Mouse (Mus musculus): ENCODE data around the gene Cdk5r1. TPM values are rescaled to one million over a fixed set of nuclear protein-coding genes. Genes with fewer than 3 reads are reported as not detected.
A peak's percentile ranks its signal among the peaks of the same experiment; 100 is the strongest.

The Cdk5r1 gene
- polyA plus RNA-seq, 2 experiments, result 2.8 to 12.3 TPM

DNA sequence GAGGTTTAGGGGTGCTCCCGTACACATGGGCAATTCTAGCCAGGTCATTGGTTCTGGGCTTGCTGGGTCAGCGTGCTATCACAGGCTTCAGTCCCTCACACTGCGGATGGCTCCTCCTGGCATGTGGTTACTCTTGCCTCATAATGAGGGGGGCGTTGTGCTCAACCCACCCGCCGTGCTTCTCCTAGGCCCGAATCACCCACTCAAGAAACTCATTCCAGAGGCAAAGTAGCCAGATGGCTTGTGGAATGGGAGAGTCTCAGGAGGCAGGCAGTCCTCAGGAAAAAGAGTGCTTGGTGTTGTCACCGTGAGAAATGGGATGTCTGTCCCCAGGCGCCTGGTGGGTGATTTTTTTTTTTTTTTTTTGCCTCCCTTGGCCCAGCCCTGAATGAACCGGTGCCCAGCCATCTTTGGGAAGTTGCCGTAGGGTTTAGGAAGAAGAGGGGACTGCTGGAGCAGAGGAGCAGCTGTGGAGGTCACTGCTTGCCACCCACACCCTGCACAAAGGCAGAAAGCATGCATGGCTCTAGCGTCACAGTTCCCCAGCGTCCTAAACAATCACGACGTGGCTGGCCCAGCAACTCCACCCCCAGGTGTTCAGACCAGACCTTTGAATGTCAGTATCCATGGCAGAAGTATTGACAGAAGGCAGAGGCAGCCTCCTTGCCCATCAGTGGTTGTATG is 11.2 kb downstream of the Cdk5r1 start:
- no peak for DNase-seq (ENCODE audit: low spot score)
- WGBS, result 69% methylated on average over 15 of the region's 15 CpGs
- no peak for ATAC-seq (ENCODE audit: low FRiP score, low read depth)
- Histone ChIP-seq H3K36me3 (ENCODE audit: control insufficient read depth, insufficient read depth, low read length) (no peaks in the 10 kb centered on the region), H3K9me3 (ENCODE audit: control insufficient read depth, low read length) (no peaks in the 10 kb centered on the region), H3K4me1 (ENCODE audit: control insufficient read depth, insufficient read depth, low read length) (peaks cover 8% of the 10 kb centered on the region; the same call in 1 of the 2 replicates), H3K9ac (ENCODE audit: low read depth, low read length, severe bottlenecking) (no peak overlapping the region), H3K4me2 (replicated peaks; ENCODE audit: low read depth, low read length, severe bottlenecking) (no peak overlapping the region), H3K27me3 (ENCODE audit: control insufficient read depth, insufficient read depth, low read length) (no peaks in the 10 kb centered on the region), H3K4me3 (replicated peaks; ENCODE audit: low read length) (no peak overlapping the region), H3K27ac (replicated peaks; ENCODE audit: low read depth, low read length) (no peak overlapping the region)
- TF ChIP-seq POLR2A (IDR thresholded peaks at IDR 0.05; ENCODE audit: borderline replicate concordance, extremely low read depth, insufficient read depth, insufficient read length), result no peak

DNA sequence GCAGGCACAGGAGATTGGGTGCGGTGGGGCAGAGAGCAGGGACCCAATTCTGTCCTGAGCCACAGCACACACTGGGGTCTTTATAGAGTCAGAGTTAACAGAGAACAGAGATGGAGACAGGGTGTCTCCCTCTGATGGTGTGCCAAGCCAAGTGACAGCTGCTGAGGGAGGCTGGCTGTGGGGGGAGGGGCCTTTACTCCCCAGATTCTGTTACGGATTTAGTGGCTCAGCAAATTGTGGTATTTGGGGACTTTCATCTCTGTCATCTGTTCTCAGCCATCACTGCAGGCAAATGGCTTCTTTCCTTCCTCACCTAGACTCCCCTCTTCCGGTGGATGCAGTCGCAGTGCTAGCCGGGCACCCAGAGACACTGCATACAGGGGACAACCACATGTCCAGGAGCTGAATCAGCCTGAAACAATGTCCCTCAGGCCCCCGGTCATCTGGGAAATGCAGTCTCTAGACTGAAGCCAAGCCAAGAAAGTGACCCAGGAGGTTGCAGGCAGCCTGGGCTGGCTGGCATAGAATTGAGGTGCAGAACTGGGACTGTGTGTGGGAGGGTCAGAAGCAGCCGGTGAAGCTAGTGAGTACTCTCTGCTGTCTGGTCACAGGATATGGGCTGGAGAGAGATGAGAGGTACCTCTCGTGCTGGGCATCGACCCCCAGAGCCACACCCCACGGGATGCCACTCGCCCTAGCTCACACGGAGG is 12.5 kb downstream of the Cdk5r1 start:
- peak; percentile 78 for ATAC-seq (ENCODE audit: low FRiP score, low read depth)
- 44% methylated on average over 12 of the region's 12 CpGs for WGBS
- no peak overlapping the region for H3K4me2 ChIP-seq (replicated peaks; ENCODE audit: low read depth, low read length, severe bottlenecking)
- H3K27me3 ChIP-seq (ENCODE audit: control insufficient read depth, insufficient read depth, low read length), result no peaks in the 10 kb centered on the region
- no peaks in the 10 kb centered on the region for H3K9me3 ChIP-seq (ENCODE audit: control insufficient read depth, low read length)
- H3K4me3 ChIP-seq (replicated peaks; ENCODE audit: low read length), result no peak overlapping the region
- H3K36me3 ChIP-seq (ENCODE audit: control insufficient read depth, insufficient read depth, low read length), result no peaks in the 10 kb centered on the region
- no peak overlapping the region for H3K9ac ChIP-seq (ENCODE audit: low read depth, low read length, severe bottlenecking)
- TF ChIP-seq POLR2A (IDR thresholded peaks at IDR 0.05; ENCODE audit: borderline replicate concordance, extremely low read depth, insufficient read depth, insufficient read length), result no peak
- H3K4me1 ChIP-seq (ENCODE audit: control insufficient read depth, insufficient read depth, low read length), result peaks cover 8% of the 10 kb centered on the region; the same call in 1 of the 2 replicates
- peak; percentile 56 for DNase-seq (ENCODE audit: low spot score)
- H3K27ac ChIP-seq (replicated peaks; ENCODE audit: low read depth, low read length), result 0 out of 2 replicates have a peak overlapping the region, but pooled peaks have one; percentile 26

DNA sequence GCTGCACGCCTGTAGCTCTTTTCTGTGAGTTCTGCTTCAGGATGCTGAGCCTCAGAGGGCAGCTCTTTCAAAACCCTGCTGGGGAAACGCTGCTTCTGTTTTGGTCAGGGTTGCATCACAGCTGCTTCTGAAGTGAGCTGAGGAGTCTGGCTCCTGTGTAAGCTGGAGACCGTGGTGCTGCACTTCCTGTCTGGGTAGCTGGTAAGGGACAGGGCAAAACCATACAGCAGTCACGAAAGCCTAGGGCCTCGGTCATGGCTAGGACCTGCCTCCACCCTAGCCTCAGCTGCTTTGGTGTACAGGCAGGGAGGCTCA is 13.0 kb downstream of the Cdk5r1 start:
- Histone ChIP-seq H3K9ac (ENCODE audit: low read depth, low read length, severe bottlenecking) (no peak overlapping the region), H3K4me3 (replicated peaks; ENCODE audit: low read length) (no peak overlapping the region), H3K36me3 (ENCODE audit: control insufficient read depth, insufficient read depth, low read length) (no peaks in the 10 kb centered on the region), H3K4me2 (replicated peaks; ENCODE audit: low read depth, low read length, severe bottlenecking) (no peak overlapping the region), H3K27me3 (ENCODE audit: control insufficient read depth, insufficient read depth, low read length) (no peaks in the 10 kb centered on the region), H3K4me1 (ENCODE audit: control insufficient read depth, insufficient read depth, low read length) (peaks cover 8% of the 10 kb centered on the region; the same call in 1 of the 2 replicates), H3K27ac (replicated peaks; ENCODE audit: low read depth, low read length) (0 out of 2 replicates have a peak overlapping the region, but pooled peaks have one; percentile 26), H3K9me3 (ENCODE audit: control insufficient read depth, low read length) (no peaks in the 10 kb centered on the region)
- ATAC-seq (ENCODE audit: low FRiP score, low read depth) (no peak), DNase-seq (ENCODE audit: low spot score) (no peak)
- no peak for TF ChIP-seq POLR2A (IDR thresholded peaks at IDR 0.05; ENCODE audit: borderline replicate concordance, extremely low read depth, insufficient read depth, insufficient read length)
- 40% methylated on average over 5 of the region's 5 CpGs for WGBS

DNA sequence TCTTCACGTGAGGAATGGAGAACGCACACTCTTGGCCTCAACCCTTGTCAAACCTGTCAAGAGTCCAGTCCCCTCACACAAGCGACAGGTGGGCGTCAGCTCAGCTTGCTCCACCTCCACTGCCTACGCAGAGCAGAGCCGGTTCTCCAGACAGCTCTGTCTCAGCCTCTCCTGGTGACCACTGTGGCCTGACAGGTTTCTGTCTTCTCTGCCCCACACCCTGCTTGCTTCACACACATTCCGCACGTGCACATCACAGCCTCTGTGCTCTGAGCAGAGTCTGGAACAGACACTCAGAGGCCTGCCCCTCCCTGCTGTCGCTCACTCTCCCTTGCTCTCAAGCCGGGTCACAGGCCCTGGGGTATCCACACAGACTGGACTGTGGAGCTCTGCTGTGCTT is 14.0 kb downstream of the Cdk5r1 start:
- WGBS, result 70% methylated on average over 10 of the region's 10 CpGs
- Histone ChIP-seq H3K27me3 (ENCODE audit: control insufficient read depth, insufficient read depth, low read length) (no peaks in the 10 kb centered on the region), H3K9me3 (ENCODE audit: control insufficient read depth, low read length) (no peaks in the 10 kb centered on the region), H3K4me2 (replicated peaks; ENCODE audit: low read depth, low read length, severe bottlenecking) (no peak overlapping the region), H3K36me3 (ENCODE audit: control insufficient read depth, insufficient read depth, low read length) (no peaks in the 10 kb centered on the region), H3K4me3 (replicated peaks; ENCODE audit: low read length) (no peak overlapping the region), H3K4me1 (ENCODE audit: control insufficient read depth, insufficient read depth, low read length) (peaks cover 8% of the 10 kb centered on the region; the same call in 1 of the 2 replicates), H3K27ac (replicated peaks; ENCODE audit: low read depth, low read length) (no peak overlapping the region), H3K9ac (ENCODE audit: low read depth, low read length, severe bottlenecking) (no peak overlapping the region)
- ATAC-seq (ENCODE audit: low FRiP score, low read depth) (no peak), DNase-seq (ENCODE audit: low spot score) (no peak)
- TF ChIP-seq POLR2A (IDR thresholded peaks at IDR 0.05; ENCODE audit: borderline replicate concordance, extremely low read depth, insufficient read depth, insufficient read length), result no peak

DNA sequence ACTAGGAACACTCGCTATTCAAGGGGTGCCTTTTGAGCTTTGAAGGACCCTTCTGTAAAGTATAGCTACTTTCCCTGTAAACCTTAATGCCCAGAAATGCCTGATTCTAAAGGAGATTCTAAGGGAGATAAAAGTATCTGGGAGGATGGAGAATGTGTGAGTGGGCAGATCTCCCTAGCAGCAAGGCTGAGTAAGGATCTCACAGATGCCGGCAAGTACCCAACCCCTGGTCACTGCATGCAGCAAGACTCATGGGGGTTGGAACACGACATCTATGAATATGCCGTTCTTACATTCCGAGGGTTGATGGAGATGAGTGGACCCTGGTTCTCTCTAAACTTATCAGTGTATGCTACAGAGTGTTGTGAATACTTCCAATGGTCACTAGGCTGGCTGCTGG is 16.4 kb downstream of the Cdk5r1 start:
- ATAC-seq (ENCODE audit: low FRiP score, low read depth), result no peak
- H3K9ac ChIP-seq (ENCODE audit: low read depth, low read length, severe bottlenecking), result no peak overlapping the region
- WGBS, result 92% methylated on average over 5 of the region's 5 CpGs
- H3K27me3 ChIP-seq (ENCODE audit: control insufficient read depth, insufficient read depth, low read length), result no peaks in the 10 kb centered on the region
- no peaks in the 10 kb centered on the region for H3K9me3 ChIP-seq (ENCODE audit: control insufficient read depth, low read length)
- no peak overlapping the region for H3K27ac ChIP-seq (replicated peaks; ENCODE audit: low read depth, low read length)
- no peak for DNase-seq (ENCODE audit: low spot score)
- no peak overlapping the region for H3K4me3 ChIP-seq (replicated peaks; ENCODE audit: low read length)
- no peak for TF ChIP-seq POLR2A (IDR thresholded peaks at IDR 0.05; ENCODE audit: borderline replicate concordance, extremely low read depth, insufficient read depth, insufficient read length)
- no peaks in the 10 kb centered on the region for H3K36me3 ChIP-seq (ENCODE audit: control insufficient read depth, insufficient read depth, low read length)
- peaks cover 8% of the 10 kb centered on the region; the same call in 1 of the 2 replicates for H3K4me1 ChIP-seq (ENCODE audit: control insufficient read depth, insufficient read depth, low read length)
- H3K4me2 ChIP-seq (replicated peaks; ENCODE audit: low read depth, low read length, severe bottlenecking), result no peak overlapping the region

Data from limb, embryonic 14.5 days (tissue).